Mouse (Mus musculus): ENCODE data around the gene Rps6kc1. TPM values are rescaled to one million over a fixed set of nuclear protein-coding genes. Genes with fewer than 3 reads are reported as not detected.

Gene Rps6kc1
- total RNA-seq (2023; ENCODE audit: inconsistent age), result 7.4 to 13.8 TPM (median 10.4 TPM) in 4 replicates

GRCm38 (mm10) chr1:190911415-190912123, at the start of gene Rps6kc1:
Rps6kc1 (minus strand) TSS chr1:190911770.

GRCm38 (mm10) chr1:190924812-190925211, 13.2 kb upstream of the Rps6kc1 start, which contains the start of gene Angel2:
Angel2 (plus strand) TSS chr1:190925112.

Other genes with a start within 250 kb of the Rps6kc1 start
- gene Angel2, start 13.3 kb upstream of the Rps6kc1 start, total RNA-seq (2023; ENCODE audit: inconsistent age), result 74.2 to 87.3 TPM (median 81.3 TPM) in 4 replicates
- 0.54 to 0.96 TPM (median 0.77 TPM) in 4 replicates for gene Vash2, start 67.5 kb upstream of the Rps6kc1 start, total RNA-seq (2023; ENCODE audit: inconsistent age)
- gene Flvcr1, start 114.4 kb upstream of the Rps6kc1 start, total RNA-seq (2023; ENCODE audit: inconsistent age), result 14.5 to 19.1 TPM (median 17.3 TPM) in 4 replicates
- not detected in 4 replicates for gene Spata45, start 124.9 kb upstream of the Rps6kc1 start, total RNA-seq (2023; ENCODE audit: inconsistent age)
- 8.4 to 12.4 TPM (median 11.0 TPM) in 4 replicates for gene Tatdn3, start 151.2 kb upstream of the Rps6kc1 start, total RNA-seq (2023; ENCODE audit: inconsistent age)
- gene Nsl1, start 151.2 kb upstream of the Rps6kc1 start, total RNA-seq (2023; ENCODE audit: inconsistent age), result 0.97 to 3.9 TPM (median 1.8 TPM) in 4 replicates
- gene Batf3, start 186.1 kb upstream of the Rps6kc1 start, total RNA-seq (2023; ENCODE audit: inconsistent age), result 0.90 to 1.2 TPM in 2 of 4 replicates, not detected in the others

Data from B cell, adult (primary cell).